Mouse (Mus musculus) urinary bladder, postnatal 25 days (tissue): ENCODE results near the gene Ank3.

Source experiments
- DNase-seq: peaks from one replicate; pipeline ENCODE4 v3.0.0; 2022; ENCODE audit warnings: low spot score

Gene Ank3

GRCm38 (mm10) chr10:69574190-69574663, 175.7 kb downstream of the Ank3 start:
- no peak for DNase-seq

GRCm38 (mm10) chr10:69574894-69575293, 176.3 kb downstream of the Ank3 start:
- no peak for DNase-seq

- no peak for DNase-seq
These were observed 176.9 kb downstream of the Ank3 start for GRCm38 (mm10) chr10:69575451-69575850.

GRCm38 (mm10) chr10:69576264-69576663, 177.7 kb downstream of the Ank3 start:
- DNase-seq, result no peak

- DNase-seq, result no peak
These were observed 178.6 kb downstream of the Ank3 start for GRCm38 (mm10) chr10:69577061-69577728.

GRCm38 (mm10) chr10:69577729-69578061, 179.1 kb downstream of the Ank3 start:
- DNase-seq, result no peak

- no peak for DNase-seq
These were observed 181.0 kb downstream of the Ank3 start for GRCm38 (mm10) chr10:69579585-69579984.

- no peak for DNase-seq
These were observed 183.0 kb downstream of the Ank3 start for GRCm38 (mm10) chr10:69581525-69581924.

- DNase-seq, result no peak
These were observed 185.4 kb downstream of the Ank3 start for GRCm38 (mm10) chr10:69583874-69584481.

- no peak for DNase-seq
These were observed 186.0 kb downstream of the Ank3 start for GRCm38 (mm10) chr10:69584566-69584965.

- no peak for DNase-seq
These were observed 186.7 kb downstream of the Ank3 start for GRCm38 (mm10) chr10:69585271-69585670.

- DNase-seq, result no peak
These were observed 195.9 kb downstream of the Ank3 start for GRCm38 (mm10) chr10:69594186-69595131.

GRCm38 (mm10) chr10:69595487-69595886, 196.9 kb downstream of the Ank3 start:
- no peak for DNase-seq

- no peak for DNase-seq
These were observed 202.9 kb downstream of the Ank3 start for GRCm38 (mm10) chr10:69601471-69601870.

- DNase-seq, result no peak
These were observed 204.1 kb downstream of the Ank3 start for GRCm38 (mm10) chr10:69602711-69603110.

- no peak for DNase-seq
These were observed 206.0 kb downstream of the Ank3 start for GRCm38 (mm10) chr10:69604609-69605008.

GRCm38 (mm10) chr10:69605211-69605610, 206.6 kb downstream of the Ank3 start:
- DNase-seq, result no peak

- DNase-seq, result no peak
These were observed 209.1 kb downstream of the Ank3 start for GRCm38 (mm10) chr10:69607611-69608119.

- DNase-seq, result no peak
These were observed 212.7 kb downstream of the Ank3 start for GRCm38 (mm10) chr10:69611314-69611713.

- no peak for DNase-seq
These were observed 213.3 kb downstream of the Ank3 start for GRCm38 (mm10) chr10:69611839-69612340.

GRCm38 (mm10) chr10:69616953-69617352, 218.4 kb downstream of the Ank3 start:
- no peak for DNase-seq

- no peak for DNase-seq
These were observed 219.1 kb downstream of the Ank3 start for GRCm38 (mm10) chr10:69617537-69618112.
